Mouse (Mus musculus) embryonic facial prominence, embryonic 13.5 days (tissue): Measurements from ENCODE around the gene Ak2. TPM values are rescaled to one million over a fixed set of nuclear protein-coding genes. Genes with fewer than 3 reads are reported as not detected.

ENCODE experiments used
- ATAC-seq: fragments of 200-750 bp; cut with Nextera tagmentation; 2 replicates; pipeline ENCODE4 v1.8.0; 2017; ENCODE audit warnings: low read depth; ENCODE audit not compliant: insufficient number of reproducible peaks, insufficient read depth, low FRiP score, low TSS enrichment
- H3K27ac ChIP-seq: fragments of 300-500 bp; sonication (generic); 2 replicates; pipeline ENCODE4 v1.5.1; 2015; ENCODE audit warnings: moderate library complexity, mild to moderate bottlenecking, inconsistent platforms
- H3K27me3 ChIP-seq: fragments of 300-500 bp; sonication (generic); 2 replicates; pipeline ENCODE4 v1.6.1; 2015; ENCODE audit warnings: mild to moderate bottlenecking, inconsistent platforms
- H3K36me3 ChIP-seq: fragments of 300-500 bp; sonication (generic); 2 replicates; pipeline ENCODE4 v1.6.1; 2015; ENCODE audit warnings: mild to moderate bottlenecking, inconsistent platforms
- H3K4me1 ChIP-seq: fragments of 300-500 bp; sonication (generic); 2 replicates; pipeline ENCODE4 v1.6.1; 2015; ENCODE audit warnings: inconsistent platforms
- H3K4me2 ChIP-seq: fragments of 300-500 bp; sonication (generic); 2 replicates; pipeline ENCODE4 v1.6.1; 2015; ENCODE audit warnings: moderate library complexity, mild to moderate bottlenecking, inconsistent platforms
- H3K4me3 ChIP-seq: fragments of 300-500 bp; sonication (generic); 2 replicates; pipeline ENCODE4 v1.5.1; 2015; ENCODE audit warnings: mild to moderate bottlenecking, inconsistent platforms
- H3K9ac ChIP-seq: fragments of 300-500 bp; sonication (generic); 2 replicates; pipeline ENCODE4 v1.6.1; 2015; ENCODE audit warnings: mild to moderate bottlenecking, inconsistent platforms
- H3K9me3 ChIP-seq: fragments of 300-500 bp; sonication (generic); 2 replicates; pipeline ENCODE4 v1.6.1; 2016; ENCODE audit warnings: inconsistent platforms
- WGBS: fragments of 180-500 bp; shearing (Covaris S2); methylation state at CpG from one replicate; pipeline ENCODE4 v1.1.7; 2015; ENCODE audit warnings: mixed read lengths; 5-methylcytosine and 5-hydroxymethylcytosine counted together
- polyA plus RNA-seq: library from polyadenylated mRNA; unstranded; fragments of >200 nt; fragmentation: Nextera tagmentation; extraction: Ambion mirVana; gene quantifications from 2 replicates; pipeline ENCODE4 v1.2.1, GENCODE M21; 2015

Ak2 gene
- polyA plus RNA-seq, 1 experiment from 2014 or later: 194 TPM

GRCm38 (mm10) chr4:128995238-128995637, 3.5 kb downstream of the Ak2 start:
- Histone ChIP-seq H3K27me3 (no peaks in the 10 kb centered on the region), H3K4me2 (no peak overlapping the region), H3K27ac (no peak overlapping the region), H3K36me3 (peaks cover 27% of the 10 kb centered on the region), H3K9ac (no peak overlapping the region), H3K9me3 (no peaks in the 10 kb centered on the region), H3K4me1 (peaks cover 44% of the 10 kb centered on the region), H3K4me3 (no peak overlapping the region)
- ATAC-seq: no peak
- WGBS: 86% methylated on average over 7 of the region's 7 CpGs

- Histone ChIP-seq H3K4me3 (no peak overlapping the region), H3K36me3 (peaks cover 47% of the 10 kb centered on the region), H3K9me3 (no peaks in the 10 kb centered on the region), H3K27ac (peak overlapping the region; percentile 28; the same call in 1 of the 2 replicates), H3K9ac (0 out of 2 replicates have a peak overlapping the region, but pooled peaks have one; percentile 8), H3K4me1 (peaks cover 44% of the 10 kb centered on the region), H3K27me3 (no peaks in the 10 kb centered on the region), H3K4me2 (no peak overlapping the region)
- 73% methylated on average over 8 of the region's 8 CpGs for WGBS
- ATAC-seq: no peak
Observed at GRCm38 (mm10) chr4:128997258-128997657, 5.5 kb downstream of the Ak2 start.

GRCm38 (mm10) chr4:128998401-128998800, 6.6 kb downstream of the Ak2 start:
- 63% methylated on average over 8 of the region's 8 CpGs for WGBS
- peaks cover 40% of the 10 kb centered on the region for H3K4me1 ChIP-seq
- no peak overlapping the region for H3K4me2 ChIP-seq
- no peak overlapping the region for H3K27ac ChIP-seq
- H3K9me3 ChIP-seq: no peaks in the 10 kb centered on the region
- no peak overlapping the region for H3K4me3 ChIP-seq
- H3K9ac ChIP-seq: no peak overlapping the region
- peaks cover 58% of the 10 kb centered on the region for H3K36me3 ChIP-seq
- H3K27me3 ChIP-seq: no peaks in the 10 kb centered on the region
- no peak for ATAC-seq

- H3K4me1 ChIP-seq: peaks cover 26% of the 10 kb centered on the region
- ATAC-seq: no peak
- H3K36me3 ChIP-seq: peaks cover 73% of the 10 kb centered on the region
- H3K9me3 ChIP-seq: no peaks in the 10 kb centered on the region
- H3K27me3 ChIP-seq: no peaks in the 10 kb centered on the region
- H3K4me3 ChIP-seq: no peak overlapping the region
- no peak overlapping the region for H3K27ac ChIP-seq
- 91% methylated on average over 3 of the region's 3 CpGs for WGBS
- H3K4me2 ChIP-seq: no peak overlapping the region
- H3K9ac ChIP-seq: no peak overlapping the region
Observed at GRCm38 (mm10) chr4:129000786-129001185, 9.0 kb downstream of the Ak2 start.

GRCm38 (mm10) chr4:129003720-129004119, 12.0 kb downstream of the Ak2 start:
- no peak overlapping the region for H3K27ac ChIP-seq
- no peak overlapping the region for H3K4me3 ChIP-seq
- WGBS: 87% methylated on average over 8 of the region's 8 CpGs
- no peak overlapping the region for H3K4me2 ChIP-seq
- no peak overlapping the region for H3K9ac ChIP-seq
- ATAC-seq: no peak
- no peaks in the 10 kb centered on the region for H3K9me3 ChIP-seq
- peaks cover 90% of the 10 kb centered on the region for H3K36me3 ChIP-seq
- peaks cover 4% of the 10 kb centered on the region for H3K4me1 ChIP-seq
- H3K27me3 ChIP-seq: no peaks in the 10 kb centered on the region

GRCm38 (mm10) chr4:129008006-129008519, 16.3 kb downstream of the Ak2 start:
- 86% methylated on average over 12 of the region's 12 CpGs for WGBS
- Histone ChIP-seq H3K4me1 (0 out of 2 replicates have a peak, but pooled peaks cover 8% of the 10 kb centered on the region), H3K4me3 (no peak overlapping the region), H3K4me2 (no peak overlapping the region), H3K27ac (no peak overlapping the region), H3K9me3 (no peaks in the 10 kb centered on the region), H3K27me3 (no peaks in the 10 kb centered on the region), H3K36me3 (peaks cover 76% of the 10 kb centered on the region), H3K9ac (no peak overlapping the region)
- ATAC-seq: no peak

- Histone ChIP-seq H3K4me2 (no peak overlapping the region), H3K9me3 (no peaks in the 10 kb centered on the region), H3K9ac (no peak overlapping the region), H3K27me3 (no peaks in the 10 kb centered on the region), H3K4me1 (0 out of 2 replicates have a peak, but pooled peaks cover 8% of the 10 kb centered on the region), H3K27ac (no peak overlapping the region), H3K4me3 (no peak overlapping the region), H3K36me3 (peaks cover 69% of the 10 kb centered on the region)
- ATAC-seq: no peak
- WGBS: 79% methylated on average over 3 of the region's 3 CpGs
Observed at GRCm38 (mm10) chr4:129008672-129009071, 16.9 kb downstream of the Ak2 start.

- no peak for ATAC-seq
- H3K4me3 ChIP-seq: no peak overlapping the region
- no peak overlapping the region for H3K9ac ChIP-seq
- H3K4me1 ChIP-seq: 0 out of 2 replicates have a peak, but pooled peaks cover 8% of the 10 kb centered on the region
- no peaks in the 10 kb centered on the region for H3K27me3 ChIP-seq
- 72% methylated on average over 5 of the region's 5 CpGs for WGBS
- no peak overlapping the region for H3K4me2 ChIP-seq
- H3K36me3 ChIP-seq: peaks cover 64% of the 10 kb centered on the region
- H3K27ac ChIP-seq: no peak overlapping the region
- H3K9me3 ChIP-seq: no peaks in the 10 kb centered on the region
Observed at GRCm38 (mm10) chr4:129009521-129009920, 17.8 kb downstream of the Ak2 start.

GRCm38 (mm10) chr4:129011604-129012121, 19.9 kb downstream of the Ak2 start:
- Histone ChIP-seq H3K4me1 (peaks cover 24% of the 10 kb centered on the region), H3K9me3 (no peaks in the 10 kb centered on the region), H3K4me2 (no peak overlapping the region), H3K4me3 (no peak overlapping the region), H3K36me3 (peaks cover 48% of the 10 kb centered on the region), H3K27ac (peak overlapping the region; percentile 57; the same call in 1 of the 2 replicates), H3K9ac (0 out of 2 replicates have a peak overlapping the region, but pooled peaks have one; percentile 27), H3K27me3 (no peaks in the 10 kb centered on the region)
- 59% methylated on average over 15 of the region's 15 CpGs for WGBS
- no peak for ATAC-seq

- ATAC-seq: no peak
- H3K9me3 ChIP-seq: no peaks in the 10 kb centered on the region
- no peak overlapping the region for H3K4me3 ChIP-seq
- no peak overlapping the region for H3K27ac ChIP-seq
- no peak overlapping the region for H3K4me2 ChIP-seq
- no peaks in the 10 kb centered on the region for H3K27me3 ChIP-seq
- peaks cover 26% of the 10 kb centered on the region for H3K4me1 ChIP-seq
- 66% methylated on average over 10 of the region's 10 CpGs for WGBS
- no peak overlapping the region for H3K9ac ChIP-seq
- peaks cover 31% of the 10 kb centered on the region for H3K36me3 ChIP-seq
Observed at GRCm38 (mm10) chr4:129013151-129013864, 21.6 kb downstream of the Ak2 start.

GRCm38 (mm10) chr4:129016329-129016728, 24.6 kb downstream of the Ak2 start:
- Histone ChIP-seq H3K27me3 (no peaks in the 10 kb centered on the region), H3K4me1 (peaks cover 30% of the 10 kb centered on the region), H3K9me3 (no peaks in the 10 kb centered on the region), H3K36me3 (peaks cover 2% of the 10 kb centered on the region; the same call in 1 of the 2 replicates), H3K4me3 (no peak overlapping the region), H3K9ac (no peak overlapping the region), H3K27ac (peak overlapping the region; percentile 13), H3K4me2 (peak overlapping the region; percentile 14)
- 24% methylated on average over 4 of the region's 4 CpGs for WGBS
- ATAC-seq: no peak

GRCm38 (mm10) chr4:129017150-129017549, 25.4 kb downstream of the Ak2 start:
- no peak overlapping the region for H3K4me2 ChIP-seq
- no peaks in the 10 kb centered on the region for H3K27me3 ChIP-seq
- 86% methylated on average over 10 of the region's 10 CpGs for WGBS
- H3K36me3 ChIP-seq: no peaks in the 10 kb centered on the region
- H3K9me3 ChIP-seq: no peaks in the 10 kb centered on the region
- H3K9ac ChIP-seq: no peak overlapping the region
- H3K4me1 ChIP-seq: peaks cover 24% of the 10 kb centered on the region
- no peak overlapping the region for H3K4me3 ChIP-seq
- no peak overlapping the region for H3K27ac ChIP-seq
- no peak for ATAC-seq
